Mouse (Mus musculus) CH12.LX (cell line): ENCODE measurements at regions not wholly inside any gene's neighbourhood (a gene's known extent, or its start where the extent isn't known, plus 50 kb on each side); places are given as distances from the start of the nearest gene placed in this dataset.

Source experiments
- DNase-seq: peaks from one replicate; pipeline ENCODE4 v3.0.0-alpha.2; 2013; ENCODE audit errors: extremely low read depth
- H3K27ac ChIP-seq: 2 replicates; pipeline ENCODE4 v1.5.1; 2012; ENCODE audit warnings: low read depth, mild to moderate bottlenecking, control low read depth, moderate library complexity; ENCODE audit not compliant: insufficient read depth
- H3K27me3 ChIP-seq: replicated peaks from 2 replicates; pipeline ENCODE3; 2012; ENCODE audit warnings: inconsistent platforms
- H3K36me3 ChIP-seq, 2 experiments: replicated peaks in 1 of 2; 2 replicates each; pipeline versions ENCODE3 to v1.6.1; 2012; ENCODE audit warnings: inconsistent platforms in 1 of 2, low read length in 1 of 2, mild to moderate bottlenecking in 1 of 2, mixed read lengths in 1 of 2, moderate library complexity in 1 of 2; ENCODE audit not compliant: control insufficient read depth in 1 of 2, insufficient read depth in 1 of 2
- H3K4me1 ChIP-seq, 2 experiments: 2 replicates each; pipeline ENCODE4 v1.6.1; 2012; ENCODE audit warnings: inconsistent platforms in 1 of 2, moderate library complexity in 1 of 2; ENCODE audit not compliant: insufficient read depth in 2 of 2, control insufficient read depth in 1 of 2
- H3K4me2 ChIP-seq: 2 replicates; pipeline ENCODE4 v1.6.1; 2012; ENCODE audit warnings: low read depth, mild to moderate bottlenecking, control low read depth; ENCODE audit not compliant: poor library complexity, insufficient read depth, severe bottlenecking
- H3K4me3 ChIP-seq, 3 experiments: fragments of 150-350 bp in 1 of 3; sonication (generic) in 1 of 3; replicated peaks in 1 of 3; 2 replicates each; pipeline versions ENCODE3 to v1.5.1; 2011 to 2012; ENCODE audit warnings: low read depth in 2 of 3, low read length in 2 of 3, mild to moderate bottlenecking in 2 of 3, moderate library complexity in 2 of 3, control low read depth in 1 of 3, improper control_type of control experiment in 1 of 3, inconsistent platforms in 1 of 3, mixed read lengths in 1 of 3; ENCODE audit not compliant: poor library complexity in 1 of 3
- H3K79me2 ChIP-seq: replicated peaks from 2 replicates; pipeline ENCODE4 v1.6.1; 2012; ENCODE audit warnings: mild to moderate bottlenecking, moderate library complexity; ENCODE audit not compliant: control insufficient read depth, poor library complexity, insufficient read depth, severe bottlenecking; ENCODE audit errors: extremely low read depth
- H3K9ac ChIP-seq: 2 replicates; pipeline ENCODE4 v1.6.1; 2012; ENCODE audit warnings: low read depth, mild to moderate bottlenecking, control low read depth, moderate library complexity; ENCODE audit not compliant: insufficient read depth
- H3K9me3 ChIP-seq: replicated peaks from 2 replicates; pipeline ENCODE3; 2012; ENCODE audit warnings: low read length, inconsistent platforms, mixed read lengths
- BHLHE40 ChIP-seq: IDR thresholded peaks from 2 replicates; pipeline ENCODE4 v1.6.1; 2011; ENCODE audit warnings: mild to moderate bottlenecking, low read depth, low read length, improper control_type of control experiment
- CHD1 ChIP-seq: IDR thresholded peaks from 2 replicates; pipeline ENCODE4 v1.6.1; 2012; ENCODE audit warnings: low read depth, low read length, improper control_type of control experiment, inconsistent platforms
- CTCF ChIP-seq, 2 experiments: IDR thresholded peaks in 1 of 2; conservative IDR thresholded peaks in 1 of 2; 2 replicates each; pipeline ENCODE4 v1.5.1; 2011 to 2012; ENCODE audit warnings: low read depth in 2 of 2, low read length in 2 of 2, improper control_type of control experiment in 1 of 2, inconsistent platforms in 1 of 2, mild to moderate bottlenecking in 1 of 2, moderate library complexity in 1 of 2
- EP300 ChIP-seq: IDR thresholded peaks from 2 replicates; pipeline ENCODE4 v1.6.1; 2011; ENCODE audit warnings: low read length, improper control_type of control experiment
- ETS1 ChIP-seq: conservative IDR thresholded peaks from 2 replicates; pipeline ENCODE4 v1.6.1; 2012; ENCODE audit warnings: low read depth, mild to moderate bottlenecking, inconsistent platforms, low read length, improper control_type of control experiment, moderate library complexity
- HCFC1 ChIP-seq: IDR thresholded peaks from 2 replicates; pipeline ENCODE4 v1.6.1; 2012; ENCODE audit warnings: low read depth, mild to moderate bottlenecking, inconsistent platforms, low read length, improper control_type of control experiment
- IRF4 ChIP-seq: IDR thresholded peaks from 2 replicates; pipeline ENCODE4 v1.6.1; 2014; ENCODE audit warnings: low read depth, mild to moderate bottlenecking, inconsistent platforms, low read length, improper control_type of control experiment
- KAT2A ChIP-seq: IDR thresholded peaks from 2 replicates; pipeline ENCODE4 v1.6.1; 2012; ENCODE audit warnings: low read length, improper control_type of control experiment, inconsistent platforms; ENCODE audit not compliant: insufficient replicate concordance
- MAX ChIP-seq: IDR thresholded peaks from 2 replicates; pipeline ENCODE4 v1.6.1; 2011; ENCODE audit warnings: low read length, improper control_type of control experiment
- MEF2A ChIP-seq: IDR thresholded peaks from 2 replicates; pipeline ENCODE4 v1.6.1; 2014; ENCODE audit warnings: low read depth, mild to moderate bottlenecking, inconsistent platforms, low read length, improper control_type of control experiment, borderline replicate concordance
- MXI1 ChIP-seq: IDR thresholded peaks from 2 replicates; pipeline ENCODE4 v1.6.1; 2011; ENCODE audit warnings: mild to moderate bottlenecking, low read depth, low read length, improper control_type of control experiment
- POLR2A ChIP-seq: IDR thresholded peaks from 2 replicates; pipeline ENCODE4 v1.6.1; 2011; ENCODE audit warnings: low read depth, mild to moderate bottlenecking, improper control_type of control experiment, low read length
- RAD21 ChIP-seq: IDR thresholded peaks from 2 replicates; pipeline ENCODE4 v1.6.1; 2011; ENCODE audit warnings: low read depth, mild to moderate bottlenecking, low read length, improper control_type of control experiment, moderate library complexity
- RCOR1 ChIP-seq: conservative IDR thresholded peaks from 2 replicates; pipeline ENCODE4 v1.6.1; 2012; ENCODE audit warnings: low read depth, mild to moderate bottlenecking, inconsistent platforms, low read length, improper control_type of control experiment
- SIN3A ChIP-seq: IDR thresholded peaks from 2 replicates; pipeline ENCODE4 v1.6.1; 2012; ENCODE audit warnings: low read length, improper control_type of control experiment, inconsistent platforms
- SMC3 ChIP-seq: IDR thresholded peaks from 2 replicates; pipeline ENCODE4 v1.6.1; 2011; ENCODE audit warnings: low read depth, low read length, improper control_type of control experiment
- TCF12 ChIP-seq: IDR thresholded peaks from 2 replicates; pipeline ENCODE4 v1.6.1; 2014; ENCODE audit warnings: low read depth, mild to moderate bottlenecking, inconsistent platforms, low read length, improper control_type of control experiment
- USF2 ChIP-seq: conservative IDR thresholded peaks from 2 replicates; pipeline ENCODE4 v1.6.1; 2011; ENCODE audit warnings: low read depth, low read length, improper control_type of control experiment
- ZKSCAN1 ChIP-seq: IDR thresholded peaks from 2 replicates; pipeline ENCODE4 v1.6.1; 2012; ENCODE audit warnings: low read depth, inconsistent platforms, low read length, improper control_type of control experiment, borderline replicate concordance
- ZMIZ1 ChIP-seq: IDR thresholded peaks from 2 replicates; pipeline ENCODE4 v1.6.1; 2012; ENCODE audit warnings: low read depth, mild to moderate bottlenecking, inconsistent platforms, low read length, improper control_type of control experiment
- dilution Hi-C: fragments of 300-500 bp; cut with MboI; formaldehyde crosslinking; loops from 2 replicates; pipeline ENCODE4 v1.14.3; 2020; ENCODE audit warnings: low sequenced_read_pairs; ENCODE audit not compliant: extremely low pct_unique_long_range_greater_than_20kb, extremely low pct_ligation_motif_present
- in situ Hi-C: fragments of 300-500 bp; cut with MboI; formaldehyde crosslinking; loops from 3 replicates; pipeline ENCODE4 v1.14.3; 2019; ENCODE audit warnings: low sequenced_read_pairs, low pct_ligation_motif_present, low pct_unique_long_range_greater_than_20kb, mixed read lengths

GRCm38 (mm10) chr3:143954822-143955221, 250.2 kb downstream of the Lmo4 start:
- in situ Hi-C loops (no loop called here), dilution Hi-C loops (no loop called here)
- H3K27ac ChIP-seq = no peak overlapping the region
- H3K27me3 ChIP-seq = no peaks in the 10 kb centered on the region
- no peaks in the 10 kb centered on the region for H3K36me3 ChIP-seq
- H3K9ac ChIP-seq = no peak overlapping the region
- DNase-seq = no peak
- H3K9me3 ChIP-seq = no peaks in the 10 kb centered on the region
- H3K4me2 ChIP-seq = no peak overlapping the region
- H3K4me3 ChIP-seq = no peak overlapping the region
- no peak for TF ChIP-seq ZMIZ1
- TF ChIP-seq SMC3 = no peak
- TF ChIP-seq BHLHE40 = no peak
- no peak for TF ChIP-seq POLR2A
- no peak for TF ChIP-seq RCOR1
- TF ChIP-seq MXI1 = no peak
- TF ChIP-seq RAD21 = no peak
- TF ChIP-seq SIN3A = no peak
- no peak for TF ChIP-seq CTCF (conservative IDR thresholded peaks at IDR 0.05 in 1 of 2, IDR thresholded peaks at IDR 0.05 in 1 of 2; ENCODE audit: low read depth in 2 of 2, low read length in 2 of 2)
- no peak for TF ChIP-seq ETS1
- no peak for TF ChIP-seq EP300
- TF ChIP-seq USF2 = no peak
- no peak for TF ChIP-seq IRF4
- no peak for TF ChIP-seq TCF12
- TF ChIP-seq MAX = no peak
- TF ChIP-seq ZKSCAN1 = no peak
- H3K79me2 ChIP-seq = no peaks in the 10 kb centered on the region
- H3K4me1 ChIP-seq = peaks cover 0 to 1% of the 10 kb centered on the region in 2 experiments; a peak in 2 of 4 replicates

GRCm38 (mm10) chr3:143952289-143952688, 252.7 kb downstream of the Lmo4 start:
- H3K36me3 ChIP-seq = no peaks in the 10 kb centered on the region
- no peaks in the 10 kb centered on the region for H3K79me2 ChIP-seq
- dilution Hi-C loops (no loop called here), in situ Hi-C loops (no loop called here)
- DNase-seq = no peak
- H3K4me1 ChIP-seq = peaks cover 3 to 11% of the 10 kb centered on the region in 2 experiments; a peak in 3 of 4 replicates
- H3K9me3 ChIP-seq = no peaks in the 10 kb centered on the region
- H3K27ac ChIP-seq = no peak overlapping the region
- no peak overlapping the region for H3K4me3 ChIP-seq
- TF ChIP-seq CHD1 = no peak
- no peak for TF ChIP-seq MEF2A
- no peak for TF ChIP-seq RCOR1
- no peak for TF ChIP-seq KAT2A
- no peak for TF ChIP-seq HCFC1
- no peak overlapping the region for H3K4me2 ChIP-seq
- H3K9ac ChIP-seq = no peak overlapping the region
- H3K27me3 ChIP-seq = no peaks in the 10 kb centered on the region
